Mouse (Mus musculus) forebrain, postnatal 0 days (tissue): ENCODE measurements around the gene Snap91. TPM values are rescaled to one million over a fixed set of nuclear protein-coding genes. Genes with fewer than 3 reads are reported as not detected.

ENCODE experiments used
- ATAC-seq: fragments of 200-750 bp; cut with Nextera tagmentation; 2 replicates; pipeline ENCODE4 v1.8.0; 2017; ENCODE audit warnings: mild to moderate bottlenecking, moderate library complexity
- DNase-seq: peaks from one replicate; pipeline ENCODE4 v3.0.0-alpha.2; 2015
- H3K27ac ChIP-seq: fragments of 300-500 bp; sonication (generic); 2 replicates; pipeline ENCODE4 v1.5.1; 2014; ENCODE audit warnings: low read depth, mild to moderate bottlenecking, antibody characterized with exemption, low read length, moderate library complexity, mixed read lengths
- H3K27me3 ChIP-seq: fragments of 300-500 bp; sonication (generic); 2 replicates; pipeline ENCODE4 v1.6.1; 2014; ENCODE audit warnings: mild to moderate bottlenecking, low read length, mixed read lengths; ENCODE audit not compliant: insufficient read depth
- H3K36me3 ChIP-seq: fragments of 300-500 bp; sonication (generic); 2 replicates; pipeline ENCODE4 v1.6.1; 2014; ENCODE audit warnings: mild to moderate bottlenecking, moderate library complexity; ENCODE audit not compliant: insufficient read depth
- H3K4me1 ChIP-seq: fragments of 300-500 bp; sonication (generic); 2 replicates; pipeline ENCODE4 v1.6.1; 2014; ENCODE audit warnings: antibody characterized with exemption; ENCODE audit not compliant: insufficient read depth
- H3K4me2 ChIP-seq: fragments of 300-500 bp; sonication (generic); 2 replicates; pipeline ENCODE4 v1.6.1; 2014; ENCODE audit warnings: low read depth, mild to moderate bottlenecking, moderate library complexity
- H3K4me3 ChIP-seq: fragments of 300-500 bp; sonication (generic); 2 replicates; pipeline ENCODE4 v1.5.1; 2014; ENCODE audit warnings: low read depth, low read length, mixed read lengths
- H3K9ac ChIP-seq: fragments of 300-500 bp; sonication (generic); 2 replicates; pipeline ENCODE4 v1.6.1; 2014; ENCODE audit warnings: mild to moderate bottlenecking
- H3K9me3 ChIP-seq: fragments of 300-500 bp; sonication (generic); 2 replicates; pipeline ENCODE4 v1.6.1; 2016; ENCODE audit warnings: low read length
- CTCF ChIP-seq: sonication (generic); IDR thresholded peaks from 2 replicates; pipeline ENCODE4 v1.5.1; 2016; ENCODE audit warnings: antibody characterized with exemption, control low read depth, low read depth
- whole genome bisulfite sequencing: fragments of 180-500 bp; shearing (Covaris S2); extraction: QIAGEN DNeasy Blood & Tissue Kit; methylation state at CpG from one replicate; pipeline ENCODE4 v1.1.7; 2014; 5-methylcytosine and 5-hydroxymethylcytosine counted together
- polyA plus RNA-seq: library from polyadenylated mRNA; unstranded; fragments of >200 nt; fragmentation: Nextera tagmentation; extraction: Ambion mirVana; gene quantifications from 2 replicates; pipeline ENCODE4 v1.2.1, GENCODE M21; 2015
- total RNA-seq: library from RNA; depleted of rRNA; stranded (reverse); fragments of >200 nt; gene quantifications from 2 replicates; pipeline ENCODE4 v1.2.3, GENCODE M21; 2014; rRNA removed

Gene Snap91
- total and polyA plus RNA-seq, 2 experiments from 2014 or later, result 140 to 166 TPM

DNA sequence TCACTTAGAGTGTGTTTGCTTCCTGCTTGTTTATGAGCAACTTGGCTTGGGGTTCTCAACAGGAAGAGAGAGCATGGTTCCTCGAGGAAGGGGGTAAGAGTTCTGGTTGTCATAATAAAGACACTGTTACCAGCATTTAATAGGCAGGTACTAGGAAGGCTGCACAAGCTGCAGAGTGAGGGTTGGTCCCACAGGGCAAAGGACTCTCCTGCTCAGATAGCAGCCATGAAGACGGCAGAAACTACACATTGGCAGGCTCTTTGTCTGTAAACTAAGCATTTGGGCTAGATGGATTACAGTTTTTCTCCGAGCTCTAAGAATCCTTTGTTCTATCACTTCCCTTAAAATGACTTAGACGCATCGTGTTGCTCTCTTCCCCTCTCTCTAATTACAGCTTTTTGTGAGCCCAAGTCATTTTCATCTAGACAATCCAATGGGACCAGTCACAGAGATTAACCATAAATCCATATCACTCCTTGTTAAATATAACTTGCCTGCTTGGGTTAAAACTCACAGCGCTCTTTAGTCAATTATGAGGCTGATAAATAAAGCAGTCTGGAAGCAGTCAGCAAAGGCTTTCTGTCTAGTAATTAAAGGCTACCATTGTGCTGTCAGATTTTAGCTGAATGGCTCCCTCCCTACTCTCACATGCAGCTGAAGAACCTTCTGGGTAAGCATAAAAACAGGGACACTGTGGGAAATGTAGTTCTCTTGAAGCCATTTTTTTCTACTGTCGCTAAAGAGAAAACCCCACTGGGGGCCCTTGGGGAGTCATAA is 154.7 kb downstream of the Snap91 start:
- no peak for TF ChIP-seq CTCF
- no peaks in the 10 kb centered on the region for H3K36me3 ChIP-seq
- H3K4me3 ChIP-seq, result no peak overlapping the region
- no peaks in the 10 kb centered on the region for H3K9me3 ChIP-seq
- H3K4me2 ChIP-seq, result 0 out of 2 replicates have a peak overlapping the region, but pooled peaks have one; percentile 8
- H3K9ac ChIP-seq, result no peak overlapping the region
- 9% methylated on average over 7 of the region's 7 CpGs for WGBS
- H3K27ac ChIP-seq, result peak overlapping the region; percentile 69
- H3K27me3 ChIP-seq, result no peaks in the 10 kb centered on the region
- peak; percentile 93 for ATAC-seq
- DNase-seq, result peak; percentile 73
- H3K4me1 ChIP-seq, result no peaks in the 10 kb centered on the region; the same call in 1 of the 2 replicates

- DNase-seq, result no peak
- Histone ChIP-seq H3K27me3 (no peaks in the 10 kb centered on the region), H3K27ac (peak overlapping the region; percentile 69; the same call in 1 of the 2 replicates), H3K4me2 (no peak overlapping the region), H3K4me3 (no peak overlapping the region), H3K9me3 (no peaks in the 10 kb centered on the region), H3K4me1 (no peaks in the 10 kb centered on the region; the same call in 1 of the 2 replicates), H3K9ac (no peak overlapping the region), H3K36me3 (no peaks in the 10 kb centered on the region)
- 93% methylated on average over 4 of the region's 4 CpGs for WGBS
- no peak for ATAC-seq
- TF ChIP-seq CTCF, result no peak
Measured at GRCm38 (mm10) chr9:86725066-86725465, 155.4 kb downstream of the Snap91 start.

GRCm38 (mm10) chr9:86720794-86721193 is 159.7 kb downstream of the Snap91 start:
- WGBS, result 86% methylated on average over 2 of the region's 2 CpGs
- no peaks in the 10 kb centered on the region for H3K27me3 ChIP-seq
- no peaks in the 10 kb centered on the region for H3K36me3 ChIP-seq
- no peak for TF ChIP-seq CTCF
- no peak overlapping the region for H3K4me3 ChIP-seq
- no peak for DNase-seq
- H3K27ac ChIP-seq, result no peak overlapping the region
- H3K4me2 ChIP-seq, result no peak overlapping the region
- no peaks in the 10 kb centered on the region; the same call in 1 of the 2 replicates for H3K4me1 ChIP-seq
- ATAC-seq, result no peak
- H3K9ac ChIP-seq, result no peak overlapping the region
- no peaks in the 10 kb centered on the region for H3K9me3 ChIP-seq

GRCm38 (mm10) chr9:86720227-86720626 is 160.2 kb downstream of the Snap91 start:
- Histone ChIP-seq H3K9me3 (no peaks in the 10 kb centered on the region), H3K36me3 (no peaks in the 10 kb centered on the region), H3K4me3 (no peak overlapping the region), H3K4me2 (no peak overlapping the region), H3K27ac (no peak overlapping the region), H3K9ac (no peak overlapping the region), H3K27me3 (no peaks in the 10 kb centered on the region), H3K4me1 (no peaks in the 10 kb centered on the region)
- TF ChIP-seq CTCF, result no peak
- 93% methylated on average over 5 of the region's 5 CpGs for WGBS
- DNase-seq (no peak), ATAC-seq (no peak)

DNA sequence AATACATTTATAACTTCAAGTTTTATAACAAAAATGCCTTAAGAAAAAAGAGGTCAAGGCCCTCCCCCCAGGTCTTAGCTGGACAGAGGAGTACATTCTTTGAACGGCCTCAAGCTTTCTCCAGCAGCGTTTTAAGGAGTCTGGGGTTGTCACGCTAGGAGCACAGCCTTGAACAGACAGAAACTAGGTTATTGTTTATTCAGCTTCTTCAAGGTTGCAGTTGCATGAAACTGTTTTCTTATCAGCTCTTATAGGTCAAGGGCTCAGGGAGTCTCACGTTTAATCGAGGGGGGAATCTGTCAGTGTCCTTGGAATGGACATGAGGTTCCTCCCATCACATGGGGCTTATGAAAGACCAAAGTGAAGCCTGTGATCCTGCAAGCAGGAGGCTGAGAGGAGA is 163.3 kb downstream of the Snap91 start:
- ATAC-seq, result no peak
- H3K9ac ChIP-seq, result no peak overlapping the region

GRCm38 (mm10) chr9:86716540-86716939 is 163.9 kb downstream of the Snap91 start:
- H3K4me2 ChIP-seq, result no peak overlapping the region
- H3K27me3 ChIP-seq, result no peaks in the 10 kb centered on the region
- ATAC-seq (peak; percentile 82), DNase-seq (peak; percentile 50)
- no peak overlapping the region for H3K27ac ChIP-seq
- no peaks in the 10 kb centered on the region for H3K36me3 ChIP-seq
- TF ChIP-seq CTCF, result no peak
- H3K9ac ChIP-seq, result no peak overlapping the region
- no peak overlapping the region for H3K4me3 ChIP-seq
- H3K4me1 ChIP-seq, result no peaks in the 10 kb centered on the region
- WGBS, result 39% methylated on average over 2 of the region's 2 CpGs
- no peaks in the 10 kb centered on the region for H3K9me3 ChIP-seq

More for the DNA sequence above, 163.3 kb downstream of the Snap91 start:
- Histone ChIP-seq H3K27ac (no peak overlapping the region), H3K36me3 (no peaks in the 10 kb centered on the region), H3K9me3 (no peaks in the 10 kb centered on the region), H3K4me2 (no peak overlapping the region), H3K27me3 (no peaks in the 10 kb centered on the region), H3K4me3 (no peak overlapping the region), H3K4me1 (no peaks in the 10 kb centered on the region)
- TF ChIP-seq CTCF, result no peak
- WGBS, result 79% methylated on average over 5 of the region's 5 CpGs
- DNase-seq, result no peak

Other genes with a start within 250 kb of the Snap91 start
- 26.2 and 26.6 TPM in 2 replicates for gene Me1, start 184.7 kb downstream of the Snap91 start, total RNA-seq
- 38.4 and 47.2 TPM in 2 replicates for gene Me1, start 184.7 kb downstream of the Snap91 start, polyA plus RNA-seq
- gene Prss35, start 137.0 kb downstream of the Snap91 start, total RNA-seq, result 2.8 and 4.4 TPM in 2 replicates
- 3.1 and 3.9 TPM in 2 replicates for gene Prss35, start 137.0 kb downstream of the Snap91 start, polyA plus RNA-seq
- 3.5 and 5.6 TPM in 2 replicates for gene Ripply2, start 134.9 kb upstream of the Snap91 start, total RNA-seq
- 13.0 and 13.2 TPM in 2 replicates for gene Ripply2, start 134.9 kb upstream of the Snap91 start, polyA plus RNA-seq
- gene Cyb5r4, start 141.4 kb upstream of the Snap91 start, total RNA-seq, result 37.5 and 40.2 TPM in 2 replicates
- 37.6 and 40.3 TPM in 2 replicates for gene Cyb5r4, start 141.4 kb upstream of the Snap91 start, polyA plus RNA-seq